Mouse (Mus musculus) testis, adult 2 months (tissue): ENCODE data around the gene Svs1.

Experiments
- CTCF ChIP-seq: fragments of 200-500 bp; IDR thresholded peaks from 2 replicates; pipeline ENCODE4 v1.5.1; 2012; ENCODE audit warnings: low read depth, mild to moderate bottlenecking, inconsistent platforms, low read length, moderate library complexity; ENCODE audit not compliant: control insufficient read depth, insufficient read depth, insufficient replicate concordance
- POLR2A ChIP-seq: fragments of 200-500 bp; IDR thresholded peaks from 2 replicates; pipeline ENCODE4 v1.6.1; 2012; ENCODE audit warnings: low read depth, mild to moderate bottlenecking, inconsistent platforms, low read length, moderate library complexity; ENCODE audit not compliant: control insufficient read depth

DNA sequence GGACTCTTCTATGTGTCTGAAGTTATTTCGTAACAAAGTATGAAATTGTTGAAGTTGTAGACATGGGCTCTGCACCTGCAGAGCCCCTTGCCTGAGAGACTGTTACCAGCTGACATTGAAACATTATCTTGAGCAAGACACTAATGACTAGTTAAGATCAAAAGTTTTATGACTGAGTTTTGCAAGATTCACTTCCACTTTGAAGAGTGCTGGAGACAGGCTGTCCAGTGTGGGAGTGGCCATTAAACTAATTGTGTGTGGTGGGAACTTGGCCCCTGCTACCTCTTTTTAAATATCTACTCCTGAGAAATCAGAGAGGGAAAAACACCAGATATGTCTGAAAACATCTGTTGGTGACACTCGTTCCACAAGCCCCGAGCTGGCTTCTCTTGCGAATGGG, 44.6 kb downstream of the Svs1 start:
- no peak for TF ChIP-seq POLR2A
- no peak for TF ChIP-seq CTCF
